Mouse (Mus musculus) left cerebral cortex, adult 8-10 months (tissue): ENCODE data around the gene Fam124a. TPM values are rescaled to one million over a fixed set of nuclear protein-coding genes. Genes with fewer than 3 reads are reported as not detected.
A peak's percentile ranks its signal among the peaks of the same experiment; 100 is the strongest.
"Not testable (repeated sequence)": the region's sequence is repeated elsewhere in the genome, so short reads cannot be mapped to it uniquely, and the experiment has no call there.

Source experiments
- DNase-seq, 2 experiments: peaks; one replicate each; pipeline ENCODE4 v3.0.0; 2022; ENCODE audit warnings: low spot score in 2 of 2
- total RNA-seq, 4 experiments: library from RNA; stranded (reverse); gene quantifications; 2 replicates each; pipeline ENCODE4 v1.2.4; 2022

Fam124a gene
- total RNA-seq, 4 experiments from 2014 or later = 15.4 to 23.0 (median 19.9) TPM

- no peak for DNase-seq
Measured at GRCm38 (mm10) chr14:62574906-62575305, 19.4 kb downstream of the Fam124a start.

- DNase-seq = no peak
Measured at GRCm38 (mm10) chr14:62575862-62576261, 20.3 kb downstream of the Fam124a start.

GRCm38 (mm10) chr14:62580945-62581344, 25.4 kb downstream of the Fam124a start:
- no peak for DNase-seq

GRCm38 (mm10) chr14:62581768-62582167, 26.2 kb downstream of the Fam124a start:
- DNase-seq = no peak

- no peak for DNase-seq
Measured at GRCm38 (mm10) chr14:62584637-62585036, 29.1 kb downstream of the Fam124a start.

GRCm38 (mm10) chr14:62585338-62585737, 29.8 kb downstream of the Fam124a start:
- no peak for DNase-seq

- DNase-seq = no peak
Measured at GRCm38 (mm10) chr14:62600109-62600522, 44.6 kb downstream of the Fam124a start.

GRCm38 (mm10) chr14:62602271-62602670, 46.7 kb downstream of the Fam124a start:
- DNase-seq = peak in 1 of 2 experiments; percentile 42

- no peak for DNase-seq
Measured at GRCm38 (mm10) chr14:62602869-62603268, 47.3 kb downstream of the Fam124a start.

- DNase-seq = no peak
Measured at GRCm38 (mm10) chr14:62607791-62608196, 52.3 kb downstream of the Fam124a start.

- no peak for DNase-seq
Measured at GRCm38 (mm10) chr14:62609904-62610303, 54.4 kb downstream of the Fam124a start.

GRCm38 (mm10) chr14:62622393-62622792, 66.9 kb downstream of the Fam124a start:
- DNase-seq = peak in 1 of 2 experiments; percentile 45

- DNase-seq = no peak
Measured at GRCm38 (mm10) chr14:62627951-62628350, 72.4 kb downstream of the Fam124a start.

- DNase-seq = peak; percentile 20 to 48
Measured at GRCm38 (mm10) chr14:62637436-62638344, 82.2 kb downstream of the Fam124a start.

- DNase-seq = no peak
Measured at GRCm38 (mm10) chr14:62638345-62638702, 82.8 kb downstream of the Fam124a start.

GRCm38 (mm10) chr14:62639111-62639510, 83.6 kb downstream of the Fam124a start:
- no peak for DNase-seq

GRCm38 (mm10) chr14:62639551-62639950, 84.0 kb downstream of the Fam124a start:
- DNase-seq = no peak

GRCm38 (mm10) chr14:62640396-62640795, 84.9 kb downstream of the Fam124a start:
- no peak for DNase-seq

GRCm38 (mm10) chr14:62642368-62642767, 86.8 kb downstream of the Fam124a start:
- not testable (repeated sequence) for DNase-seq

GRCm38 (mm10) chr14:62648405-62648804, 92.9 kb downstream of the Fam124a start:
- no peak for DNase-seq

GRCm38 (mm10) chr14:62650376-62650775, 94.8 kb downstream of the Fam124a start:
- no peak for DNase-seq

GRCm38 (mm10) chr14:62651771-62652170, 96.2 kb downstream of the Fam124a start:
- no peak for DNase-seq

- no peak for DNase-seq
Measured at GRCm38 (mm10) chr14:62655996-62656395, 100.5 kb downstream of the Fam124a start.
